Mouse (Mus musculus) liver, embryonic 13.5 days (tissue): Measurements from ENCODE around the gene Poc1a. TPM values are rescaled to one million over a fixed set of nuclear protein-coding genes. Genes with fewer than 3 reads are reported as not detected.

Experiments
- ATAC-seq: fragments of 200-750 bp; cut with Nextera tagmentation; 2 replicates; pipeline ENCODE4 v1.8.0; 2017; ENCODE audit warnings: low read depth, mild to moderate bottlenecking, moderate number of reproducible peaks, moderate library complexity
- DNase-seq: peaks from one replicate; pipeline ENCODE4 v3.0.0; 2022
- H3K27ac ChIP-seq: fragments of 300-500 bp; sonication (generic); 2 replicates; pipeline ENCODE4 v1.5.1; 2015; ENCODE audit warnings: moderate library complexity, mild to moderate bottlenecking, inconsistent platforms
- H3K27me3 ChIP-seq: fragments of 300-500 bp; sonication (generic); 2 replicates; pipeline ENCODE4 v1.6.1; 2015; ENCODE audit warnings: mild to moderate bottlenecking, inconsistent platforms
- H3K36me3 ChIP-seq: fragments of 300-500 bp; sonication (generic); 2 replicates; pipeline ENCODE4 v1.6.1; 2015; ENCODE audit warnings: mild to moderate bottlenecking, inconsistent platforms
- H3K4me1 ChIP-seq: fragments of 300-500 bp; sonication (generic); replicated peaks from 2 replicates; pipeline ENCODE4 v1.6.1; 2015; ENCODE audit warnings: inconsistent platforms
- H3K4me2 ChIP-seq: fragments of 300-500 bp; sonication (generic); 2 replicates; pipeline ENCODE4 v1.6.1; 2015; ENCODE audit warnings: inconsistent platforms, mild to moderate bottlenecking, moderate library complexity
- H3K4me3 ChIP-seq: fragments of 300-500 bp; sonication (generic); replicated peaks from 2 replicates; pipeline ENCODE4 v1.5.1; 2015; ENCODE audit warnings: mild to moderate bottlenecking, inconsistent platforms
- H3K9ac ChIP-seq: fragments of 300-500 bp; sonication (generic); 2 replicates; pipeline ENCODE4 v1.6.1; 2015; ENCODE audit warnings: mild to moderate bottlenecking, inconsistent platforms
- H3K9me3 ChIP-seq: fragments of 300-500 bp; sonication (generic); replicated peaks from 2 replicates; pipeline ENCODE4 v1.6.1; 2016; ENCODE audit warnings: inconsistent platforms
- WGBS: fragments of 180-500 bp; shearing (Covaris S2); methylation state at CpG from one replicate; pipeline ENCODE4 v1.1.7; 2015; ENCODE audit not compliant: insufficient replicate concordance; 5-methylcytosine and 5-hydroxymethylcytosine counted together
- polyA plus RNA-seq: library from polyadenylated mRNA; unstranded; fragments of >200 nt; fragmentation: Nextera tagmentation; extraction: Ambion mirVana; gene quantifications from 2 replicates; pipeline ENCODE4 v1.2.1, GENCODE M21; 2015

Gene Poc1a
- polyA plus RNA-seq, 1 experiment from 2014 or later = 27.4 TPM

- Histone ChIP-seq H3K4me1 (peaks cover 22% of the 10 kb centered on the region), H3K27ac (no peak overlapping the region), H3K9me3 (no peaks in the 10 kb centered on the region), H3K4me3 (no peak overlapping the region), H3K4me2 (no peak overlapping the region), H3K9ac (no peak overlapping the region), H3K36me3 (no peaks in the 10 kb centered on the region), H3K27me3 (no peaks in the 10 kb centered on the region)
- no peak for DNase-seq
- 64% methylated on average over 12 of the region's 12 CpGs for WGBS
- ATAC-seq = no peak
These were observed 15.3 kb upstream of the Poc1a start for GRCm38 (mm10) chr9:106265358-106266075.

- H3K4me3 ChIP-seq = no peak overlapping the region
- ATAC-seq (no peak), DNase-seq (no peak)
- H3K9ac ChIP-seq = no peak overlapping the region
- peaks cover 10% of the 10 kb centered on the region for H3K4me1 ChIP-seq
- no peak overlapping the region for H3K27ac ChIP-seq
- H3K9me3 ChIP-seq = no peaks in the 10 kb centered on the region
- H3K27me3 ChIP-seq = no peaks in the 10 kb centered on the region
- no peak overlapping the region for H3K4me2 ChIP-seq
- WGBS = 49% methylated on average over 2 of the region's 2 CpGs
- no peaks in the 10 kb centered on the region for H3K36me3 ChIP-seq
These were observed 13.8 kb upstream of the Poc1a start for GRCm38 (mm10) chr9:106266936-106267657.

- Histone ChIP-seq H3K36me3 (no peaks in the 10 kb centered on the region), H3K4me3 (no peak overlapping the region), H3K27me3 (no peaks in the 10 kb centered on the region), H3K9ac (no peak overlapping the region), H3K27ac (no peak overlapping the region), H3K9me3 (no peaks in the 10 kb centered on the region), H3K4me1 (peaks cover 12% of the 10 kb centered on the region), H3K4me2 (no peak overlapping the region)
- WGBS = 26% methylated on average over 4 of the region's 4 CpGs
- no peak for DNase-seq
- no peak; the same call in 1 of the 2 replicates for ATAC-seq
These were observed 12.4 kb upstream of the Poc1a start for GRCm38 (mm10) chr9:106268421-106268820.

- Histone ChIP-seq H3K9ac (no peak overlapping the region), H3K27me3 (no peaks in the 10 kb centered on the region), H3K4me3 (no peak overlapping the region), H3K4me1 (peaks cover 12% of the 10 kb centered on the region), H3K4me2 (no peak overlapping the region), H3K27ac (no peak overlapping the region), H3K9me3 (no peaks in the 10 kb centered on the region), H3K36me3 (no peaks in the 10 kb centered on the region)
- ATAC-seq = no peak
- 51% methylated on average over 9 of the region's 9 CpGs for WGBS
- DNase-seq = no peak
These were observed 11.6 kb upstream of the Poc1a start for GRCm38 (mm10) chr9:106269076-106269788.

- Histone ChIP-seq H3K9ac (no peak overlapping the region), H3K36me3 (no peaks in the 10 kb centered on the region), H3K27me3 (no peaks in the 10 kb centered on the region), H3K4me3 (no peak overlapping the region), H3K9me3 (no peaks in the 10 kb centered on the region), H3K27ac (no peak overlapping the region), H3K4me2 (no peak overlapping the region), H3K4me1 (peaks cover 12% of the 10 kb centered on the region)
- ATAC-seq (no peak), DNase-seq (no peak)
- WGBS = 11% methylated on average over 2 of the region's 2 CpGs
These were observed 11.0 kb upstream of the Poc1a start for GRCm38 (mm10) chr9:106269879-106270278.

- H3K27me3 ChIP-seq = no peaks in the 10 kb centered on the region
- no peak overlapping the region for H3K27ac ChIP-seq
- H3K36me3 ChIP-seq = no peaks in the 10 kb centered on the region
- 65% methylated on average over 4 of the region's 4 CpGs for WGBS
- no peak overlapping the region for H3K4me2 ChIP-seq
- no peak overlapping the region for H3K9ac ChIP-seq
- no peak overlapping the region for H3K4me3 ChIP-seq
- ATAC-seq (no peak), DNase-seq (no peak)
- H3K9me3 ChIP-seq = no peaks in the 10 kb centered on the region
- H3K4me1 ChIP-seq = peaks cover 12% of the 10 kb centered on the region
These were observed 10.2 kb upstream of the Poc1a start for GRCm38 (mm10) chr9:106270656-106271055.

GRCm38 (mm10) chr9:106272288-106272687 is 8.6 kb upstream of the Poc1a start:
- Histone ChIP-seq H3K9me3 (no peaks in the 10 kb centered on the region), H3K4me3 (no peak overlapping the region), H3K27ac (no peak overlapping the region), H3K9ac (no peak overlapping the region), H3K4me2 (no peak overlapping the region), H3K36me3 (no peaks in the 10 kb centered on the region), H3K27me3 (no peaks in the 10 kb centered on the region), H3K4me1 (peaks cover 16% of the 10 kb centered on the region)
- DNase-seq (no peak), ATAC-seq (no peak)
- WGBS = 82% methylated on average over 1 of the region's 1 CpGs

- 74% methylated on average over 12 of the region's 12 CpGs for WGBS
These were observed 7.6 kb upstream of the Poc1a start for GRCm38 (mm10) chr9:106273276-106273675.

GRCm38 (mm10) chr9:106273791-106274190 is 7.1 kb upstream of the Poc1a start:
- Histone ChIP-seq H3K27me3 (no peaks in the 10 kb centered on the region), H3K4me1 (peaks cover 7% of the 10 kb centered on the region), H3K9me3 (no peaks in the 10 kb centered on the region), H3K4me2 (no peak overlapping the region), H3K4me3 (no peak overlapping the region), H3K27ac (no peak overlapping the region), H3K9ac (no peak overlapping the region), H3K36me3 (no peaks in the 10 kb centered on the region)
- DNase-seq (no peak), ATAC-seq (no peak)
- 56% methylated on average over 4 of the region's 4 CpGs for WGBS

More at GRCm38 (mm10) chr9:106273276-106273675, 7.6 kb upstream of the Poc1a start:
- Histone ChIP-seq H3K27me3 (no peaks in the 10 kb centered on the region), H3K4me3 (no peak overlapping the region), H3K4me1 (peaks cover 12% of the 10 kb centered on the region), H3K9me3 (no peaks in the 10 kb centered on the region), H3K27ac (no peak overlapping the region), H3K36me3 (no peaks in the 10 kb centered on the region), H3K4me2 (no peak overlapping the region), H3K9ac (no peak overlapping the region)
- DNase-seq (no peak), ATAC-seq (no peak)

GRCm38 (mm10) chr9:106274652-106275180 is 6.1 kb upstream of the Poc1a start:
- no peak overlapping the region for H3K9ac ChIP-seq
- H3K27me3 ChIP-seq = no peaks in the 10 kb centered on the region
- H3K9me3 ChIP-seq = no peaks in the 10 kb centered on the region
- WGBS = 70% methylated on average over 8 of the region's 8 CpGs
- peaks cover 12% of the 10 kb centered on the region for H3K4me1 ChIP-seq
- no peak overlapping the region for H3K4me2 ChIP-seq
- ATAC-seq (no peak), DNase-seq (no peak)
- H3K27ac ChIP-seq = no peak overlapping the region
- no peak overlapping the region for H3K4me3 ChIP-seq
- H3K36me3 ChIP-seq = no peaks in the 10 kb centered on the region

- ATAC-seq (no peak), DNase-seq (no peak)
- Histone ChIP-seq H3K9me3 (no peaks in the 10 kb centered on the region), H3K27ac (no peak overlapping the region), H3K4me1 (peaks cover 18% of the 10 kb centered on the region), H3K9ac (no peak overlapping the region), H3K27me3 (no peaks in the 10 kb centered on the region), H3K4me2 (no peak overlapping the region), H3K36me3 (no peaks in the 10 kb centered on the region), H3K4me3 (no peak overlapping the region)
- WGBS = 14% methylated on average over 1 of the region's 1 CpGs
These were observed 5.1 kb upstream of the Poc1a start for GRCm38 (mm10) chr9:106275806-106276205.
